Mouse (Mus musculus) limb, embryonic 13.5 days (tissue): Measurements from ENCODE around the gene Tmtc4. TPM values are rescaled to one million over a fixed set of nuclear protein-coding genes. Genes with fewer than 3 reads are reported as not detected.
A peak's percentile ranks its signal among the peaks of the same experiment; 100 is the strongest.

ENCODE experiments used
- ATAC-seq: fragments of 200-750 bp; cut with Nextera tagmentation; 2 replicates; pipeline ENCODE4 v1.8.0; 2017; ENCODE audit warnings: low read depth, moderate number of reproducible peaks, moderate TSS enrichment; ENCODE audit not compliant: low FRiP score
- H3K27ac ChIP-seq: fragments of 300-500 bp; sonication (generic); 2 replicates; pipeline ENCODE4 v1.5.1; 2015; ENCODE audit warnings: inconsistent platforms, mild to moderate bottlenecking, moderate library complexity
- H3K27me3 ChIP-seq: fragments of 300-500 bp; sonication (generic); 2 replicates; pipeline ENCODE4 v1.6.1; 2015; ENCODE audit warnings: mild to moderate bottlenecking, inconsistent platforms
- H3K36me3 ChIP-seq: fragments of 300-500 bp; sonication (generic); 2 replicates; pipeline ENCODE4 v1.6.1; 2015; ENCODE audit warnings: inconsistent platforms, mild to moderate bottlenecking, moderate library complexity
- H3K4me1 ChIP-seq: fragments of 300-500 bp; sonication (generic); 2 replicates; pipeline ENCODE4 v1.6.1; 2015; ENCODE audit warnings: inconsistent platforms
- H3K4me2 ChIP-seq: fragments of 300-500 bp; sonication (generic); replicated peaks from 2 replicates; pipeline ENCODE4 v1.6.1; 2015; ENCODE audit warnings: inconsistent platforms, mild to moderate bottlenecking, moderate library complexity
- H3K4me3 ChIP-seq: fragments of 300-500 bp; sonication (generic); 2 replicates; pipeline ENCODE4 v1.5.1; 2015; ENCODE audit warnings: moderate library complexity, mild to moderate bottlenecking, inconsistent platforms
- H3K9ac ChIP-seq: fragments of 300-500 bp; sonication (generic); 2 replicates; pipeline ENCODE4 v1.6.1; 2015; ENCODE audit warnings: mild to moderate bottlenecking, inconsistent platforms
- H3K9me3 ChIP-seq: fragments of 300-500 bp; sonication (generic); 2 replicates; pipeline ENCODE4 v1.6.1; 2016; ENCODE audit warnings: inconsistent platforms
- WGBS: fragments of 180-500 bp; shearing (Covaris S2); methylation state at CpG from one replicate; pipeline ENCODE4 v1.1.7; 2015; 5-methylcytosine and 5-hydroxymethylcytosine counted together
- polyA plus RNA-seq: library from polyadenylated mRNA; unstranded; fragments of >200 nt; fragmentation: Nextera tagmentation; extraction: Ambion mirVana; gene quantifications from 2 replicates; pipeline ENCODE4 v1.2.1, GENCODE M21; 2015

Gene Tmtc4
- polyA plus RNA-seq, 1 experiment from 2014 or later: 27.3 TPM

DNA sequence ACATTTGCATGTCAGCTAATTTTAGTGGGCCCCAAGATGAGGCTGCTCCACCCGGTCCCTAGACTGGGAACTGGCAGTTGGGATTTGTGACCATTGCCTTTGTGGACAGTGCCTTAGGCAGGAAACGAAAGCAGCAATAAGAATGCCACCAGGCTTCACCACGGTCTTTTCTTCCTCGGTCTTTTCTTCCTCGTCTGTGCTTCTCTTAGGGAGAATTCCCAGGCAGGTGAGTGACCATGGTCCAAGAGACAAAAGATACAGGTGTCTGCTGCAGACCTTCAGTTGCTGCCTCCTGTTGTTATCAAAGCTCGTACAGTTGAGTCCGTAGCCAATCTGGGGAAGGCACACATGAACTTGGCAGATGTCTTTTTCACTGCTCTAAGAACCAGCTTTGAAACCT lies 103.5 kb downstream of the Tmtc4 start:
- Histone ChIP-seq H3K27ac (no peak overlapping the region), H3K4me2 (no peak overlapping the region), H3K9me3 (no peaks in the 10 kb centered on the region), H3K36me3 (no peaks in the 10 kb centered on the region), H3K9ac (no peak overlapping the region), H3K4me1 (peaks cover 26% of the 10 kb centered on the region), H3K4me3 (no peak overlapping the region), H3K27me3 (peaks cover 24% of the 10 kb centered on the region)
- no peak for ATAC-seq
- WGBS: 69% methylated on average over 7 of the region's 7 CpGs

DNA sequence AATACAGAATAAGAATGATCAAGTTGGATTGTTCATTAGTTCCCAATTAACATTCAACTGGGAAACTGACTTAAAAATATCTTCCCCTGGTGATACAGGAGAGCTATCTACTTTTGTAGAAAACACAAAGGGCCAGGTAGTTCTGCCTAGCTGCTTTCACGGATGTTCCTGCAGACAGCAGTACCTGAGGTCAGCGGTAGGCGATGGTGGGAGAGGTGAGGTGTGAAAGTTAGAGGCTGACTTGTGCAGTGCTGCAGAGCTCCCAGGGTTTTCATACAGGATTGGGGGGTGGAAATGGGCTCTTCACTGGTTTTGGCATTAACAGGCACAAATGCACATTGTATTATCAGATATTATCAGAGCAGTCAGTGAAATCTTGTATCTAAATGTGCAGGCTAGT lies 106.0 kb downstream of the Tmtc4 start:
- no peaks in the 10 kb centered on the region for H3K36me3 ChIP-seq
- H3K9me3 ChIP-seq: no peaks in the 10 kb centered on the region
- 78% methylated on average over 3 of the region's 3 CpGs for WGBS
- H3K27me3 ChIP-seq: peaks cover 41% of the 10 kb centered on the region
- no peak overlapping the region for H3K9ac ChIP-seq
- H3K4me2 ChIP-seq: no peak overlapping the region
- peaks cover 18% of the 10 kb centered on the region for H3K4me1 ChIP-seq
- no peak overlapping the region for H3K27ac ChIP-seq
- ATAC-seq: no peak
- no peak overlapping the region for H3K4me3 ChIP-seq

DNA sequence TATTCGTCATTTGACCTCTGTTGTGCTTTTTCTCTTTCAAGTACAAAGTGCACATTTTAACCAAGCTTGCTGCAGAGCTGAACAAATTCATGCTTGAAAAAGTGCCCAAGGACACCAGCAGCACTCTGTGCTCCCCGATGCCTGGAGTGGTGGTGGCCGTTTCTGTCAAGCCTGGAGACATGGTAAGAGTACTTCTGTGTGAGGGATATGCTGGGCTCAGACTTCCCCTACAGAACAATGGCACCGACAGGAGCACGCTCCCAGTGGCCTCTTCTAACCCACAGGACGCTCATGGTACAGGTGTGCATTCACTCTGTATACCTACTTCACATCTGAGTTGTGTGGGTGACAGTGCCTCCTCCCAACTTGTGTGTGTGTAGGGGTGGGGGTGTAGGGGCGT lies 107.1 kb downstream of the Tmtc4 start:
- WGBS: 72% methylated on average over 7 of the region's 7 CpGs
- Histone ChIP-seq H3K4me3 (no peak overlapping the region), H3K27me3 (peaks cover 51% of the 10 kb centered on the region), H3K9me3 (no peaks in the 10 kb centered on the region), H3K4me2 (no peak overlapping the region), H3K27ac (no peak overlapping the region), H3K36me3 (no peaks in the 10 kb centered on the region), H3K4me1 (peaks cover 7% of the 10 kb centered on the region), H3K9ac (no peak overlapping the region)
- ATAC-seq: no peak

- 0 out of 2 replicates have a peak, but pooled peaks cover 4% of the 10 kb centered on the region for H3K4me1 ChIP-seq
- no peak overlapping the region for H3K27ac ChIP-seq
- H3K4me3 ChIP-seq: no peak overlapping the region
- H3K27me3 ChIP-seq: peaks cover 51% of the 10 kb centered on the region
- ATAC-seq: peak; percentile 91
- 1% methylated on average over 6 of the region's 6 CpGs for WGBS
- H3K4me2 ChIP-seq: no peak overlapping the region
- no peaks in the 10 kb centered on the region for H3K9me3 ChIP-seq
- no peaks in the 10 kb centered on the region for H3K36me3 ChIP-seq
- H3K9ac ChIP-seq: no peak overlapping the region
Observed at GRCm38 (mm10) chr14:122876163-122876562, 107.7 kb downstream of the Tmtc4 start.

DNA sequence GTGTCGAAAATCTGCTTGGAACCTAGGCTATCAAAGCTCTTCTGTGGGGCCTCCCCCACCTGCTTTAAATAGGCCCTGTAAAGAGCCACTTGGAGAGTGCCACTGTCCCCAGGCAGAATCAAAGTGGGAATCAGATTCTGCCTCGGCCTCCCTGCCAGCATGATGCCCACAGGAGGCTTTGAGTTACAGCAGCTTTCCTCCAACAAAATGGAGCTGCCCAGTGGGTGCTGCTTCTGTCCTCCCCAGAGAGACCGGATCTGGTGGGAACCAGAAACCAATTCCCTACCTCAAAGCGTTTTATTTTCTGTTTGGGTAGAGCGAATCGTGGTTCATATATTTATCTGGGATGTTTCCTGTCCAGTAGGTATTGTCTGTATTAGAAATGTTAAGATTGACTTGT lies 108.2 kb downstream of the Tmtc4 start:
- H3K9me3 ChIP-seq: no peaks in the 10 kb centered on the region
- no peak overlapping the region for H3K4me2 ChIP-seq
- 47% methylated on average over 6 of the region's 6 CpGs for WGBS
- H3K27me3 ChIP-seq: peaks cover 51% of the 10 kb centered on the region
- no peak overlapping the region for H3K27ac ChIP-seq
- H3K9ac ChIP-seq: no peak overlapping the region
- 0 out of 2 replicates have a peak, but pooled peaks cover 9% of the 10 kb centered on the region for H3K4me1 ChIP-seq
- no peaks in the 10 kb centered on the region for H3K36me3 ChIP-seq
- ATAC-seq: no peak
- no peak overlapping the region for H3K4me3 ChIP-seq

DNA sequence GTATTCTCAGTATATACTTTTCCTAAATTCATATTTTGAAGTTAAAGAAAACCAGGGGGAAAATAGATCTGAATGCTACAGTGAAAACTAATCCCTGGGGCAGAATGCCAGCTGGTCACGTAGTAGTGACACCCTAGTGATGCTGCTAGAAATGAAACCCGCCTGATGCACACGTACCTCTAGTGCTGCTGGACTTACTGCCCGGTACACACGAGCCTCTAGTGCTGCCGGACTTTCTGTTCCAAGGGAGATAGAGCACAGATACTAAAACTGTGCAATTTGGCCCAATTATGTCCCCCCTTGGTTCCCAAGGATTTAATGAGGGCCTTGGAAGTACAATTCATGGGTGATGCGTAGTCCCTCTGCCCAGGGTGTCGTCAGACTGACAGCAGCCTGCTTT lies 108.8 kb downstream of the Tmtc4 start:
- 59% methylated on average over 8 of the region's 8 CpGs for WGBS
- H3K27me3 ChIP-seq: peaks cover 47% of the 10 kb centered on the region
- no peak overlapping the region for H3K4me2 ChIP-seq
- peaks cover 14% of the 10 kb centered on the region; the same call in 1 of the 2 replicates for H3K4me1 ChIP-seq
- H3K4me3 ChIP-seq: no peak overlapping the region
- no peaks in the 10 kb centered on the region for H3K36me3 ChIP-seq
- H3K9ac ChIP-seq: no peak overlapping the region
- H3K27ac ChIP-seq: no peak overlapping the region
- no peak for ATAC-seq
- no peaks in the 10 kb centered on the region for H3K9me3 ChIP-seq

- no peak for ATAC-seq
- no peaks in the 10 kb centered on the region for H3K36me3 ChIP-seq
- H3K27ac ChIP-seq: no peak overlapping the region
- H3K4me1 ChIP-seq: peaks cover 17% of the 10 kb centered on the region; the same call in 1 of the 2 replicates
- H3K4me2 ChIP-seq: no peak overlapping the region
- H3K27me3 ChIP-seq: peaks cover 42% of the 10 kb centered on the region
- no peak overlapping the region for H3K9ac ChIP-seq
- H3K4me3 ChIP-seq: no peak overlapping the region
- WGBS: 72% methylated on average over 6 of the region's 6 CpGs
- H3K9me3 ChIP-seq: no peaks in the 10 kb centered on the region
Observed at GRCm38 (mm10) chr14:122872612-122873011, 111.2 kb downstream of the Tmtc4 start.

GRCm38 (mm10) chr14:122871841-122872580 lies 111.8 kb downstream of the Tmtc4 start:
- H3K9ac ChIP-seq: no peak overlapping the region
- H3K27ac ChIP-seq: no peak overlapping the region
- no peak overlapping the region for H3K4me3 ChIP-seq
- no peaks in the 10 kb centered on the region for H3K36me3 ChIP-seq
- H3K27me3 ChIP-seq: peaks cover 41% of the 10 kb centered on the region
- H3K9me3 ChIP-seq: no peaks in the 10 kb centered on the region
- 52% methylated on average over 4 of the region's 4 CpGs for WGBS
- no peak for ATAC-seq
- H3K4me2 ChIP-seq: no peak overlapping the region
- H3K4me1 ChIP-seq: peaks cover 17% of the 10 kb centered on the region; the same call in 1 of the 2 replicates

- Histone ChIP-seq H3K27ac (no peak overlapping the region), H3K36me3 (no peaks in the 10 kb centered on the region), H3K4me1 (peaks cover 13% of the 10 kb centered on the region; the same call in 1 of the 2 replicates), H3K4me2 (no peak overlapping the region), H3K27me3 (peaks cover 25% of the 10 kb centered on the region), H3K4me3 (no peak overlapping the region), H3K9me3 (no peaks in the 10 kb centered on the region), H3K9ac (no peak overlapping the region)
- WGBS: 68% methylated on average over 6 of the region's 6 CpGs
- ATAC-seq: no peak
Observed at GRCm38 (mm10) chr14:122869831-122870230, 114.0 kb downstream of the Tmtc4 start.

Other genes starting within 250 kb of the Tmtc4 start
- 9.7 and 10.7 TPM in 2 replicates for gene Ggact, start 70.3 kb downstream of the Tmtc4 start, polyA plus RNA-seq